Mouse (Mus musculus) thymus, postnatal 25 days (tissue): ENCODE measurements around the gene Vmn1r31.

Source experiments
- DNase-seq: peaks from one replicate; pipeline ENCODE4 v3.0.0; 2022

Vmn1r31 gene

DNA sequence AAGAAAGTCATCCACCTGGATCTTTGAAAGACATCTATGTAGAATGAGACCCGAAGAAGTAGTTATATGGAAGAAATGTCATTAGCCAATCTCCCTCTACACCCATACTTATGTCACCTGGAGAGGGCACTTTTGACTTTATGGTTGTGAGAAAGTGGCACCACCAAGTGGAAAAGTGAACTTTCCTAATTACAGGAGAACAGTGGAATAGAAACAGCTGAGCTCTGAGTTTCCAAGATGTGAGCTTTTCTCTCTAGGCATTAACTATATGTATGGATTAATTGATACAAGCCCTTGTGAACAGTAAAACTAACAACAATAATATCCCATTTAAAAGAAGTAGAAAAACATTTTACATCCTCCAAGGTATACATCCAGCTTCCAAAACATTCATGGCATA is at the start of gene Vmn1r31:
Vmn1r31 (minus strand) TSS at position 101 of the 400 bp plus-strand sequence.
- DNase-seq, result no peak

GRCm38 (mm10) chr6:58443285-58443684 is 31.8 kb downstream of the Vmn1r31 start, which contains the start of gene Vmn1r30:
Gene Vmn1r30 (minus strand): TSS chr6:58443385.
- no peak for DNase-seq
